Mouse (Mus musculus) midbrain, embryonic 13.5 days (tissue): Measurements from ENCODE around the gene Gm42906. TPM values are rescaled to one million over a fixed set of nuclear protein-coding genes. Genes with fewer than 3 reads are reported as not detected.

Source experiments
- ATAC-seq: fragments of 200-750 bp; cut with Nextera tagmentation; 2 replicates; pipeline ENCODE4 v1.8.0; 2017; ENCODE audit warnings: mild to moderate bottlenecking, moderate TSS enrichment, moderate library complexity
- H3K27ac ChIP-seq: fragments of 300-500 bp; sonication (generic); 2 replicates; pipeline ENCODE4 v1.5.1; 2015; ENCODE audit warnings: inconsistent platforms, mild to moderate bottlenecking, moderate library complexity
- H3K27me3 ChIP-seq: fragments of 300-500 bp; sonication (generic); 2 replicates; pipeline ENCODE4 v1.6.1; 2015; ENCODE audit warnings: mild to moderate bottlenecking, inconsistent platforms
- H3K36me3 ChIP-seq: fragments of 300-500 bp; sonication (generic); 2 replicates; pipeline ENCODE4 v1.6.1; 2015; ENCODE audit warnings: mild to moderate bottlenecking, inconsistent platforms
- H3K4me1 ChIP-seq: fragments of 300-500 bp; sonication (generic); replicated peaks from 2 replicates; pipeline ENCODE4 v1.6.1; 2015; ENCODE audit warnings: inconsistent platforms
- H3K4me2 ChIP-seq: fragments of 300-500 bp; sonication (generic); replicated peaks from 2 replicates; pipeline ENCODE4 v1.6.1; 2015; ENCODE audit warnings: moderate library complexity, mild to moderate bottlenecking, inconsistent platforms
- H3K4me3 ChIP-seq: fragments of 300-500 bp; sonication (generic); replicated peaks from 2 replicates; pipeline ENCODE4 v1.5.1; 2015; ENCODE audit warnings: mild to moderate bottlenecking, inconsistent platforms
- H3K9ac ChIP-seq: fragments of 300-500 bp; sonication (generic); replicated peaks from 2 replicates; pipeline ENCODE4 v1.6.1; 2015; ENCODE audit warnings: mild to moderate bottlenecking, inconsistent platforms
- H3K9me3 ChIP-seq: fragments of 300-500 bp; sonication (generic); 2 replicates; pipeline ENCODE4 v1.6.1; 2016; ENCODE audit warnings: mild to moderate bottlenecking, inconsistent platforms
- WGBS: fragments of 180-500 bp; shearing (Covaris S2); methylation state at CpG from one replicate; pipeline ENCODE4 v1.1.7; 2015; 5-methylcytosine and 5-hydroxymethylcytosine counted together
- polyA plus RNA-seq: library from polyadenylated mRNA; unstranded; fragments of >200 nt; fragmentation: Nextera tagmentation; extraction: Ambion mirVana; gene quantifications from 2 replicates; pipeline ENCODE4 v1.2.1, GENCODE M21; 2015

Gene Gm42906
- polyA plus RNA-seq, 1 experiment from 2014 or later: not detected

DNA sequence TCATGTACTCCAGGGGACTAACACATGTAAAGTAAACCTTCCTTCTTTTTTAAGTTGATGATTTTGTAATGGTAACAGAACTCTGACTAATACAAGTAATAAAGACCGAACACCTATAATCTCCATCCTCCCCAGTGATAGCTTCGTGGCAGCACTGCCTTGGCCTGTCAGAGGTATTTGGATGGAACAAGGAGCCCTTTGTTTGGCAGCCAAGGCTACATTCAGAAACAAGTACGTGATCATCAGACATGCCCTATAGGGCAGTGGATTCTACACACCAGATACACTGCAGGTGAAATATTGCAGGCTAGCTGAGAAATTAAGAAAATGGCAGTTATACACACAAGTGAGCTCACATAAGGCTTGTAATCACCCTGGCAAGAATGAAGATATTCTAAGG, 79.5 kb downstream of the Gm42906 start:
- no peak overlapping the region for H3K4me3 ChIP-seq
- ATAC-seq: no peak
- no peak overlapping the region for H3K9ac ChIP-seq
- no peaks in the 10 kb centered on the region for H3K27me3 ChIP-seq
- H3K4me1 ChIP-seq: no peaks in the 10 kb centered on the region
- WGBS: 83% methylated on average over 3 of the region's 3 CpGs
- no peak overlapping the region for H3K4me2 ChIP-seq
- H3K36me3 ChIP-seq: no peaks in the 10 kb centered on the region
- no peak overlapping the region for H3K27ac ChIP-seq
- 0 out of 2 replicates have a peak, but pooled peaks cover 2% of the 10 kb centered on the region for H3K9me3 ChIP-seq

GRCm38 (mm10) chr5:151346626-151347025, 81.3 kb downstream of the Gm42906 start:
- no peak for ATAC-seq
- Histone ChIP-seq H3K36me3 (no peaks in the 10 kb centered on the region), H3K27me3 (no peaks in the 10 kb centered on the region), H3K9ac (no peak overlapping the region), H3K4me2 (no peak overlapping the region), H3K27ac (no peak overlapping the region), H3K9me3 (no peaks in the 10 kb centered on the region), H3K4me1 (no peaks in the 10 kb centered on the region), H3K4me3 (no peak overlapping the region)
- 94% methylated on average over 8 of the region's 8 CpGs for WGBS

- 88% methylated on average over 4 of the region's 4 CpGs for whole genome bisulfite sequencing
- Histone ChIP-seq H3K4me3 (no peak overlapping the region), H3K27me3 (no peaks in the 10 kb centered on the region), H3K4me2 (no peak overlapping the region), H3K9ac (no peak overlapping the region), H3K4me1 (no peaks in the 10 kb centered on the region), H3K27ac (no peak overlapping the region), H3K36me3 (no peaks in the 10 kb centered on the region), H3K9me3 (no peaks in the 10 kb centered on the region)
- no peak for ATAC-seq
Measured at GRCm38 (mm10) chr5:151344737-151345136, 83.2 kb downstream of the Gm42906 start.

GRCm38 (mm10) chr5:151333686-151334085, 94.3 kb downstream of the Gm42906 start:
- Histone ChIP-seq H3K9ac (no peak overlapping the region), H3K4me3 (no peak overlapping the region), H3K4me2 (no peak overlapping the region), H3K27ac (no peak overlapping the region), H3K27me3 (no peaks in the 10 kb centered on the region), H3K36me3 (no peaks in the 10 kb centered on the region), H3K9me3 (no peaks in the 10 kb centered on the region), H3K4me1 (no peaks in the 10 kb centered on the region)
- no peak for ATAC-seq

DNA sequence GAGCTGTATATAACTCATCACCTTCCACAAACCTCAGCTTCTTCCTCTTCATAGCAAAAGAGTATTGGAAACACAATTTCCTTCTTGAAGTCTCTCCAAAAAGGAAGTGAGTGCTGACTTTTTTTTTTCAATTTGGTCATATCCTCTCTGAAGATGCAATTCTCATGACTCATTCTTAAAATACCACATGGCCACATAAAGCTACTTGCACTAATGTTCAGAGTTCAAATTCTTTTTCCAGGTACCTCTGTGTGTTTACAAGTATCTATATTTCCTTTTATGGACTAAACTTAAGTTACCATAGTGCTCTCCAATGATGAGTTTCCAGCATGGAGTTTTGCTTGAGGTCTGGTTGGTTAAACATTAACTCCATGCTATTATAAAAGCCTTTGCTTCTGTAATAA, 94.8 kb downstream of the Gm42906 start:
- H3K4me2 ChIP-seq: no peak overlapping the region
- H3K36me3 ChIP-seq: no peaks in the 10 kb centered on the region
- ATAC-seq: no peak
- H3K9ac ChIP-seq: no peak overlapping the region
- H3K4me1 ChIP-seq: no peaks in the 10 kb centered on the region
- H3K27ac ChIP-seq: no peak overlapping the region
- no peaks in the 10 kb centered on the region for H3K9me3 ChIP-seq
- H3K4me3 ChIP-seq: no peak overlapping the region
- H3K27me3 ChIP-seq: no peaks in the 10 kb centered on the region

- Histone ChIP-seq H3K27ac (no peak overlapping the region), H3K27me3 (no peaks in the 10 kb centered on the region), H3K9ac (no peak overlapping the region), H3K4me1 (no peaks in the 10 kb centered on the region), H3K9me3 (no peaks in the 10 kb centered on the region), H3K4me3 (no peak overlapping the region), H3K4me2 (no peak overlapping the region), H3K36me3 (no peaks in the 10 kb centered on the region)
- ATAC-seq: no peak
- WGBS: 85% methylated on average over 10 of the region's 10 CpGs
Measured at GRCm38 (mm10) chr5:151315804-151316597, 112.0 kb downstream of the Gm42906 start.

- no peak for ATAC-seq
- Histone ChIP-seq H3K4me2 (no peak overlapping the region), H3K27me3 (no peaks in the 10 kb centered on the region), H3K4me1 (no peaks in the 10 kb centered on the region), H3K9ac (no peak overlapping the region), H3K27ac (no peak overlapping the region), H3K36me3 (no peaks in the 10 kb centered on the region), H3K9me3 (no peaks in the 10 kb centered on the region), H3K4me3 (no peak overlapping the region)
- WGBS: 92% methylated on average over 2 of the region's 2 CpGs
Measured at GRCm38 (mm10) chr5:151300286-151300685, 127.7 kb downstream of the Gm42906 start.

GRCm38 (mm10) chr5:151299576-151299975, 128.4 kb downstream of the Gm42906 start:
- Histone ChIP-seq H3K4me3 (no peak overlapping the region), H3K36me3 (no peaks in the 10 kb centered on the region), H3K27ac (no peak overlapping the region), H3K4me1 (no peaks in the 10 kb centered on the region), H3K27me3 (no peaks in the 10 kb centered on the region), H3K9ac (no peak overlapping the region), H3K4me2 (no peak overlapping the region), H3K9me3 (no peaks in the 10 kb centered on the region)
- WGBS: 96% methylated on average over 7 of the region's 7 CpGs
- no peak for ATAC-seq

- no peaks in the 10 kb centered on the region for H3K4me1 ChIP-seq
- H3K9ac ChIP-seq: no peak overlapping the region
- no peaks in the 10 kb centered on the region for H3K9me3 ChIP-seq
- WGBS: 75% methylated on average over 4 of the region's 4 CpGs
- H3K4me3 ChIP-seq: no peak overlapping the region
- ATAC-seq: no peak
- H3K27me3 ChIP-seq: no peaks in the 10 kb centered on the region
- no peak overlapping the region for H3K27ac ChIP-seq
- H3K36me3 ChIP-seq: no peaks in the 10 kb centered on the region
- no peak overlapping the region for H3K4me2 ChIP-seq
Measured at GRCm38 (mm10) chr5:151298371-151298770, 129.6 kb downstream of the Gm42906 start.

GRCm38 (mm10) chr5:151296244-151296643, 131.7 kb downstream of the Gm42906 start:
- no peaks in the 10 kb centered on the region for H3K27me3 ChIP-seq
- WGBS: 80% methylated on average over 4 of the region's 4 CpGs
- no peak overlapping the region for H3K4me3 ChIP-seq
- no peaks in the 10 kb centered on the region for H3K9me3 ChIP-seq
- H3K4me2 ChIP-seq: no peak overlapping the region
- no peaks in the 10 kb centered on the region for H3K36me3 ChIP-seq
- no peak overlapping the region for H3K27ac ChIP-seq
- no peaks in the 10 kb centered on the region for H3K4me1 ChIP-seq
- no peak overlapping the region for H3K9ac ChIP-seq
- ATAC-seq: no peak

DNA sequence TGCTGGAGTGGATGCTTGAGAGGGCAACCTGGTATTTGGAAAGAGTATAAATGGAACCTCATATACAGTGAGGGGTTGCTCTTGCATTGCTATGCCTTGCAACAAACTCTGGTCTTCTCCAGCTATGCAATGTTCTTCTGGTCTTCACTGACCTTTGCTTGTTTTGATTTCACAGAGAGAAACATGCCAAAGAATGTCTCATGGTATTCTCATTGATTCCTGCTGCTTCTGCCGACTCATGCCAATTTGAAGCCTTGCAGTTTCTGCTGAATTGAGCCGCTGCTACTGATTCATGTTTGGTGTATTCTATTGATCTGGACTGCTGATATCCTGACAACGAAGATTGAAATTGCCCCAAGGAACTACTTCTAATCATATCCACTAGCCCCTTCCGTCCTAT, 134.4 kb downstream of the Gm42906 start:
- H3K4me3 ChIP-seq: no peak overlapping the region

GRCm38 (mm10) chr5:151292310-151292709, 135.7 kb downstream of the Gm42906 start:
- no peak overlapping the region for H3K9ac ChIP-seq
- H3K27ac ChIP-seq: no peak overlapping the region
- no peak for ATAC-seq
- no peak overlapping the region for H3K4me3 ChIP-seq
- no peaks in the 10 kb centered on the region for H3K36me3 ChIP-seq
- no peaks in the 10 kb centered on the region for H3K4me1 ChIP-seq
- H3K9me3 ChIP-seq: no peaks in the 10 kb centered on the region
- no peaks in the 10 kb centered on the region for H3K27me3 ChIP-seq
- 15% methylated on average over 1 of the region's 1 CpGs for WGBS
- H3K4me2 ChIP-seq: no peak overlapping the region

More for the DNA sequence above, 134.4 kb downstream of the Gm42906 start:
- Histone ChIP-seq H3K9ac (no peak overlapping the region), H3K4me2 (no peak overlapping the region), H3K36me3 (no peaks in the 10 kb centered on the region), H3K27me3 (no peaks in the 10 kb centered on the region), H3K4me1 (no peaks in the 10 kb centered on the region), H3K9me3 (no peaks in the 10 kb centered on the region), H3K27ac (no peak overlapping the region)
- ATAC-seq: no peak
- WGBS: 86% methylated on average over 4 of the region's 4 CpGs

DNA sequence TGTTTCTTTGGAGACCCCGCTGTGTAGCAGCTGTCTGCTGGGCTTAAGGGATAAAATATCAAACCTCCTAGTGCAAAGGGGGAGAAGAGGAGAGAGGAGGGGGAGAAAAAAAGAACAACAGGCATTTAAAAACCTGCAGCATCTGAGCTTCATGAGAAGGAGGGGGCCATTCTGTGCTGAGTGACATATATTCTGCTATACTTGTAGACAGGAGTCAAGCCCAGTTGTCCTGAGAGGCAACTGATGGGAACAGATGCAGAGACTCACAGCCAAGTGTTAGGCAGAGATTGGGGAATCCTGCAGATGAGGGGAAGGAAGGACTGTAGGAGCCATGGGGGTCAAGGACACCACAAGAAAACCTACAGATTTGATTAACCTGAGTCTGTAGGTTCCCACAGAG, 141.6 kb downstream of the Gm42906 start:
- H3K9me3 ChIP-seq: no peaks in the 10 kb centered on the region
- ATAC-seq: no peak
- H3K36me3 ChIP-seq: no peaks in the 10 kb centered on the region
- no peak overlapping the region for H3K4me3 ChIP-seq
- H3K4me2 ChIP-seq: no peak overlapping the region
- H3K27ac ChIP-seq: no peak overlapping the region
- H3K27me3 ChIP-seq: no peaks in the 10 kb centered on the region
- no peak overlapping the region for H3K9ac ChIP-seq
- 73% methylated on average over 1 of the region's 1 CpGs for WGBS
- H3K4me1 ChIP-seq: 0 out of 2 replicates have a peak, but pooled peaks cover 5% of the 10 kb centered on the region
